Mouse (Mus musculus) frontal cortex, postnatal 36 days (tissue): ENCODE measurements around the gene Rreb1.
A peak's percentile ranks its signal among the peaks of the same experiment; 100 is the strongest.

Experiments used
- DNase-seq, 2 experiments: peaks; one replicate each; pipeline ENCODE4 v3.0.0; 2022; ENCODE audit warnings: low spot score in 2 of 2

Gene Rreb1

GRCm38 (mm10) chr13:37943466-37943865 is 165.3 kb downstream of the Rreb1 start:
- no peak for DNase-seq

DNA sequence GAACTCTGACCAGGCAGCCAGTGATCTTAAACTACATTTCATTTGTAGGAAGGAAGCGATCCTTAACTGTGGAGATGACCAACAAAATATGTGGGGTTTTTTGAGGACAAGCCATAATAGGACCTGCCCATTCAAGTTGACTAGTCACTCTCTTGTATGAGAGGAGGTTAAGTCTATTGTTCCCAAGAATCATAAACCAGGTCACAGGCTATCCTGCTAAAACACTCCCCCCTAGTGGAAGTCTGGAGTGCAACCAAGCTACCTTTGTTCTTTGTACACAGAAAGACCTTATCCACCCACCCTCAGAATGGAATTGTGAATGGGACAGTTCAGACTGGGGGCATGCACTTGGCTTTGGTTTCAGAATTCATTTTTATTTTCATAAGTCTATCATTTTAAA is 166.1 kb downstream of the Rreb1 start:
- no peak for DNase-seq

DNA sequence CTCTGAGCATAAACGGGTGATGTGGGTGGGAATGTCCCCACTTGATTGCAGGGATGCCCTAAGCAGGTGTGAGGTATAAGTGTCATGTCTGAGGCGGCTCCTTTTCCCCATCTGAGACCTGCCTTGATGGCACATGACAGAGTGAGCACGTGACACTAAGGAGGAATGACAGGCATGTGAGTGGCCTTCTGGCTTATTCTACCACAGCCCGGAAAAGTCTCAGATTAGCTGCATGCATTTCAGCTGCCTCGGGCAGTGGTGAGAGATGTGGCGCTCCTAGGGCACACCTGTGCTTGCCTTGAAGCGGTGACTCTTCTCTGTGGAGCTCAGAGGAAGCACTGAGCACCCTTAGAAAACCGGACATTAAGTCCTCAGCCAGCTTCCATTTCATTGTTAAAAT is 167.2 kb downstream of the Rreb1 start:
- DNase-seq, result no peak

GRCm38 (mm10) chr13:37946734-37947133 is 168.5 kb downstream of the Rreb1 start:
- peak; percentile 82 to 83 for DNase-seq

- no peak for DNase-seq
Measured at GRCm38 (mm10) chr13:37952981-37953380, 174.8 kb downstream of the Rreb1 start.

GRCm38 (mm10) chr13:37954318-37954717 is 176.1 kb downstream of the Rreb1 start:
- DNase-seq, result no peak

- no peak for DNase-seq
Measured at GRCm38 (mm10) chr13:37958498-37959238, 180.5 kb downstream of the Rreb1 start.

DNA sequence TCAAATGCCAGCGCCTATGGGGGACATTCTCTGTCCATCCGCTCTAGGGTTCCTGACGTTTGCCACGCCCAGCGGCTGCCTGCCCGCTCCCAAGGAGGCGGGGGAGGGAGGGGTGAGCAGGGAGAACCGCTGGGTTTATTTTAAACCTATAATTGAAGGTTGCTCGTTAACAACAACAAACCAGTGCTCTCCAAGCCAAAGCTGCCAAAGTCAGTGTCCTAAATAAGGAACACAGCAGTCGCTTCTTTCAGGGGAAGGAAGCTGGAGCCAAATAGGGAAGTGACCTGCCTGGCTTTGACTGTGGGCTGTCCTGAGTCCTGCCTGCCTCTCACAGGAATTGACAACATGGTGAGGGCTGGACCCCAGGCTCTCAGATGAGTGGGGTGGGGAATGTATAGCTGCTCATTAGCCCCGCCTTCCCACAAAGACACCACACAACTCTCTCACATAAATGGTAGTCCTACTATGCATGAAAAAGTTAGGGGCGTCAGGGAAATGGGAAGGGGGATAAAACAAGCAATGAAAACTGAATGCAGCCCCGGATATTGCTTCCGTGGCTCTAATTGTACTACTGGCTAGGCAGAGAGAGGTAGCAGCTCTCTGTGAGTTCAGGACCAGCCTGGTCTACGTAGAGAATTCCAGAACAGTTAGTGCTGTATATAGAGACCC is 181.2 kb downstream of the Rreb1 start:
- DNase-seq, result no peak

- no peak for DNase-seq
Measured at GRCm38 (mm10) chr13:37959936-37960335, 181.7 kb downstream of the Rreb1 start.

- no peak for DNase-seq
Measured at GRCm38 (mm10) chr13:37962541-37962940, 184.3 kb downstream of the Rreb1 start.

GRCm38 (mm10) chr13:37963354-37964007 is 185.3 kb downstream of the Rreb1 start:
- peak; percentile 65 to 71 for DNase-seq

DNA sequence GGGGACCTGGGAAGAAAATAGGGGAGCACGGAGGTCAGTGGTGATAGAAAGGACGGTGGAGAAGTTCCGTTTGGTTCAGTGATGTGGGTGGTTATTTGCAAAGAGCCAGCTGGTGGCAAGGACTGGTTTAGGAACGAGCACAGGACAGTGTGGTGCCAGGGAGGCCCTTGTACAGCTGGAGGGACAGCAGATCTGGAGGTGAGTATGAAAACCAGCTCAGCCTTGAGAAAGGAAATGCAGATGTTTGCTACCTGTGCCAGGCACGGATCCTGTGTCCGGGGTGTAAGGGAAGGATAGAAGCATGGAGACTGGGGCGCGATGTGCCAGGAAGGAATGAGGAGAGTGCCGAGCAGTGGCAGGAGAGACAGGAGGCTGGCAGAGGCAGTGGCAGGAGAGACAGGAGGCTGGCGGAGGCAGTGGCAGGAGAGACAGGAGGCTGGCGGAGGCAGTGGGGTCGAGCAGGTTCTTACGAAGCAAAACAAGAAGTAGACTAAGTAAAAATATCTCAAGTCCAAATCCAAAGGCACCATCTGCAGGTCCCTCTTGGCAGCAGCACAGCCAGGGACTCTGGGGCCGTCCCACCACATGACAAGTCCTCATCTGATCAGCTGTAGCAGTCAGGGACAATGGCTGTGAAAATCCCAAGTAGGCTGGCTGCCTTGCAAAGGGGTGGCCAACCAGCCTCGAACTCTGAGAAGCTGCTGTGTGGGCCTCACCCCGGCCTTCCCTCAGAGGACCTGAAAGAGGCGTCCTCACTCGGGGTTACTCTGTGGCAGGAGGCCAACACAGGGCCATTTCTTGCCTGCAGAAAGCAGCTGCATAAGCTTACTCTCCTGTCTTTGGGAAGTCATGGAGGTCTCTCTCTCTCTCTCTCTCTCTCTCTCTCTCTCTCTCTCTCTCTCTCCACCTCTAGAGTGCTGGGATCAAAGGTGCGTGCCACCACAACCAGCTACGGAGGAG is 186.2 kb downstream of the Rreb1 start:
- peak in 1 of 2 experiments; percentile 38 for DNase-seq

GRCm38 (mm10) chr13:37965126-37965914 is 187.1 kb downstream of the Rreb1 start:
- no peak for DNase-seq

DNA sequence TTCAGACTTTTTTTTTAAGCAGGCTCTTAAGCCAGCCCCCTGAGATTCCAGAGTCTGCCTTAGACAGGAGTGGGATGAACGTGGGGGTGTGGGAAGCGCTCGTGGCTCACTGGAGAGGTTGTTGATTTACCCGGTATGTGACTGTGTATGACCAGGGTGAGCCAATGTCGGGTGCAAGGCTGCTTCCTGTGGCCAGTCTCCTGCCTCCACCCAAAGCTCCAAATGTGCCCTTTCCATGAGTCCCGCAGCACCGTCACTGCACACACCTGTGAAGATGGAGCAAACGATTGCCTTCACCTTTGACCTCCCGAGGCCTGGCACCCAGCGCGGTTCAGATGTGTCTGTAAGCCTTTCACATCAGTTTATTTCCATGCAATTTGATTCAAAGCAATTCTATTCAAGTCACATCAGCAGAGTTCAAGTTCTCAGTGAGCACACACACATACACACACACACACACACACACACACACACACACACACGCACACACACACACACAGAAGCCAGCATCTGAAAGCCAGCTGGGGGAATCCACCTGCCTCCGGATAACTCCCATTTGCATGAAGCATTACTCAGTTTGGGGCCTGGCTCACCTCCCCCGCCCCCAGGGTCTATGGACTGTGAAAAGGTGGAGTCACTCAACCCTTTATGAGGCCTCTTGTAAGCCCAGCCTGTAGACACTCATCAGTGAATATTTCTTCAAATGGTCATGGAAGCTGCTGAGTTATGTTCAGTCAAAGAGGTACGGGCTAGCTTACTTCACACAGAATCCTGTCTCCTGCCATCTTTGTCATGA is 188.3 kb downstream of the Rreb1 start:
- DNase-seq, result no peak

- no peak for DNase-seq
Measured at GRCm38 (mm10) chr13:37967052-37967437, 188.8 kb downstream of the Rreb1 start.

DNA sequence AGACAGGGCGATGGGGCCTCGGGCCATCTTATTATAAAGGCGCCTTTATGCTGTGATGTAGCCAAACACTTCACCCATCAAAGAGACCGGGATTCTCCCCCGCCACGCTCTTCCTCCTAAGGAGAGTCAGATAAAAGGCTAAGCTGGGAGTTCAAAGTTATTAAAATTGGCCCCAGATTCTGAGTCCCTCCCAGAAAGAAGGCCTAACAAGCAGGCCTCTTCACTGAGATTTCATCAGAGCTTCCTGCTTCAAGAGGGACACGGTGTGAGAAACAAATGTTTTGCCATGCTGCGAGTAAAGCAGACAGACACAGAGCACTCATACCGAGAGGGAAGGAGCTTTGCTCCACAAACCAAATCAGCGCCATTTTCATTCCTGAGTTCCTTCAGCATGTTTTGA is 189.4 kb downstream of the Rreb1 start:
- no peak for DNase-seq

DNA sequence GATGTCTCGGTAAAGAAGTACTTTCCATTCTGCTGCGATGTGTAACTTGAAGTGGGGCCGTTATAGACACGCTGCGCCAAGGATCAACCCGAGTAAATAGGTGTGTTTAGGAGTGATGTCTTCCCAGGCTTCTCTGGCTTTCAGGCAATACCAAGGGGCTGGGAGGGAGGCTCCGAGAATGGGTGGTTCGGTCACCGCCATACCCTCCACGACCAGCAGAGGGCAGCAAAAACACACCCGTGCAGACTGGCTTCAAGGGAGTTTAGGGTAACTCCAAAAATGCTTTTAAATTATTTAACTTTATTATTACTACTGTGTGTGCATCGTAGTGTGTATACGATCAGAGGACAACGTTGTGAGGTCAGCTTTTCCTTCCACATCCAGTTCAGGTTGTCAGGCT is 191.1 kb downstream of the Rreb1 start:
- peak; percentile 91 to 92 for DNase-seq

DNA sequence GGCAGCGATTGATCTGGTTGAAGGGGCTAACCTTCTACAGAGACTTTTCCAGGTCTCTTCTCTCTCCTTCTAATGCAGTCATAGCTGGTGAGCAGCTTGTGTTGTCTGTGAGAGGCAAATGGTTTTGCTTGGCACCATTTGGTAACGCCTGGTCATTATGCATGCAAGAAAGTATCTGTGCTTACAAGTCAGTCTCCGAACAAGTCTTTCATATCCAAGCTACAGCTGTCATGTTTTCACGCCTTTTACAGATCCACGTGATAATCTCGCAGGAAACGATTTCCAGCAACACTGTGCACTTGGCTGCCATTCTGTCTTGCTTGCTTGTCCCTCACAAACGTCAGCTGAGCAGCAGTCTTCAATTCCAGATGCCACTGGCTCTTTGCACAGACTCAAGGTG is 191.8 kb downstream of the Rreb1 start:
- peak in 1 of 2 experiments; percentile 23 for DNase-seq

- DNase-seq, result no peak
Measured at GRCm38 (mm10) chr13:37970887-37971530, 192.8 kb downstream of the Rreb1 start.

DNA sequence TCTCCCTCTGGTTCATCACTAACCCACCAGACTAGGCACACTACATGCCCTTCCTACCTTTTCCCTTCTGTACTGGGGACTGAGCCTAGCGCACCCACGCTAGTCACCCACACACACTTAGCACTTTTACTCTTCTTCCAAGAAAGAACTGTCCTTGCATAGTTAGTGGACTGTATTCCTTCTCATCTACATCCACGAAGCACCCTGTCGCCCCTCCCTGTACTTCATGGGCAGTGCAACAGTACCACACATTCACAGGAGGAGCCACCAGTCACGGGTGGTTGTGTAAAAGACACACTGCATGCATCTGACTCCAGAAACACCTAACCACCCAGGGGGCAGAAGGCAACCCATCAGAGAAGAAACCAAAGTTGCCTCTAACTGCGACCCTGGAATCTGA is 195.8 kb downstream of the Rreb1 start:
- no peak for DNase-seq
